Mouse (Mus musculus) cortical plate, adult 2 months (tissue): ENCODE results near the gene Cntnap2.
A peak's percentile ranks its signal among the peaks of the same experiment; 100 is the strongest.

ENCODE experiments used
- CTCF ChIP-seq: fragments of 200-500 bp; IDR thresholded peaks from 2 replicates; pipeline ENCODE4 v1.5.1; 2011; ENCODE audit warnings: mild to moderate bottlenecking, control low read depth, low read length; ENCODE audit not compliant: insufficient read depth; ENCODE audit errors: extremely low read depth
- POLR2A ChIP-seq: fragments of 200-500 bp; IDR thresholded peaks from 2 replicates; pipeline ENCODE4 v1.6.1; 2011; ENCODE audit warnings: mild to moderate bottlenecking, low read length, control low read depth; ENCODE audit not compliant: insufficient read depth; ENCODE audit errors: extremely low read depth

DNA sequence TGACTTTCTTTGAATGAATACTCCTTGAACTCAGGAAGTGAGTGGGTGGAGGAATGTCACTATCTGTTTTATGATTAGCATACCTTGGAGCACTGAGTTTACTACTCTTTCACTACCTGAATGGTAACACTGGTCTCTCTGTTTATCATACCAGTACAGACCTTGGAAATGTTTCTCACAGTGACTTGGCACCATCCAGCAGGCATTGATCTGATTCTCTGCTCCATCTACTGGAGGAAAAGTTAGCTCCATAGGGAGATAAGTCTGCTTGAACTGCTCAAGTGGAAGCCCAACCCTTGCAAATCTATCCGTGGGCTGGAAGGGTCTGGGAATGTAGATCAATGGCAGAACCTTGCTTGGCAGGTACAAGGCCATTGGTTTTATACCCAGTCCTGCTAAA lies 2235.3 kb downstream of the Cntnap2 start:
- peak; percentile 12; the same call in 1 of the 2 replicates for TF ChIP-seq CTCF
- TF ChIP-seq POLR2A, result no peak
